Mouse (Mus musculus): ENCODE results near the gene Ldb2. TPM values are rescaled to one million over a fixed set of nuclear protein-coding genes. Genes with fewer than 3 reads are reported as not detected.

Ldb2 gene
- polyA plus RNA-seq, 1 experiment from 2014 or later, result 67.6 TPM

- Histone ChIP-seq H3K4me2 (ENCODE audit: low read depth, low read length) (no peak overlapping the region), H3K27ac (ENCODE audit: low read depth, low read length) (no peak overlapping the region)
These were observed 315.9 kb downstream of the Ldb2 start for GRCm38 (mm10) chr5:44483426-44484106.

GRCm38 (mm10) chr5:44481406-44481805 lies 318.1 kb downstream of the Ldb2 start:
- WGBS, result 84% methylated on average over 4 of the region's 4 CpGs
- Histone ChIP-seq H3K4me2 (ENCODE audit: low read depth, low read length) (no peak overlapping the region), H3K9ac (replicated peaks; ENCODE audit: low read depth, low read length) (no peak overlapping the region), H3K9me3 (ENCODE audit: control insufficient read depth, low read length) (no peaks in the 10 kb centered on the region), H3K27ac (ENCODE audit: low read depth, low read length) (no peak overlapping the region), H3K4me3 (ENCODE audit: low read depth, low read length) (no peak overlapping the region), H3K4me1 (ENCODE audit: control insufficient read depth, insufficient read depth, low read length) (peaks cover 5% of the 10 kb centered on the region; the same call in 1 of the 2 replicates), H3K36me3 (ENCODE audit: control insufficient read depth, insufficient read depth, low read length) (no peaks in the 10 kb centered on the region), H3K27me3 (ENCODE audit: control insufficient read depth, insufficient read depth, low read length) (no peaks in the 10 kb centered on the region)
- no peak for ATAC-seq (ENCODE audit: low read depth)

More at GRCm38 (mm10) chr5:44483426-44484106, 315.9 kb downstream of the Ldb2 start:
- WGBS, result 63% methylated on average over 11 of the region's 11 CpGs
- Histone ChIP-seq H3K4me1 (ENCODE audit: control insufficient read depth, insufficient read depth, low read length) (peaks cover 5% of the 10 kb centered on the region; the same call in 1 of the 2 replicates), H3K9ac (replicated peaks; ENCODE audit: low read depth, low read length) (no peak overlapping the region), H3K4me3 (ENCODE audit: low read depth, low read length) (no peak overlapping the region), H3K36me3 (ENCODE audit: control insufficient read depth, insufficient read depth, low read length) (no peaks in the 10 kb centered on the region), H3K9me3 (ENCODE audit: control insufficient read depth, low read length) (no peaks in the 10 kb centered on the region), H3K27me3 (ENCODE audit: control insufficient read depth, insufficient read depth, low read length) (no peaks in the 10 kb centered on the region)
- ATAC-seq (ENCODE audit: low read depth), result peak; percentile 92

- Histone ChIP-seq H3K4me2 (ENCODE audit: low read depth, low read length) (no peak overlapping the region), H3K9me3 (ENCODE audit: control insufficient read depth, low read length) (no peaks in the 10 kb centered on the region), H3K4me1 (ENCODE audit: control insufficient read depth, insufficient read depth, low read length) (no peaks in the 10 kb centered on the region), H3K27me3 (ENCODE audit: control insufficient read depth, insufficient read depth, low read length) (no peaks in the 10 kb centered on the region), H3K36me3 (ENCODE audit: control insufficient read depth, insufficient read depth, low read length) (no peaks in the 10 kb centered on the region), H3K9ac (replicated peaks; ENCODE audit: low read depth, low read length) (no peak overlapping the region), H3K27ac (ENCODE audit: low read depth, low read length) (no peak overlapping the region), H3K4me3 (ENCODE audit: low read depth, low read length) (no peak overlapping the region)
- WGBS, result 41% methylated on average over 4 of the region's 4 CpGs
- ATAC-seq (ENCODE audit: low read depth), result no peak
These were observed 323.1 kb downstream of the Ldb2 start for GRCm38 (mm10) chr5:44476356-44476755.

- no peaks in the 10 kb centered on the region for H3K9me3 ChIP-seq (ENCODE audit: control insufficient read depth, low read length)
- ATAC-seq (ENCODE audit: low read depth), result no peak
- no peaks in the 10 kb centered on the region for H3K36me3 ChIP-seq (ENCODE audit: control insufficient read depth, insufficient read depth, low read length)
- no peaks in the 10 kb centered on the region for H3K4me1 ChIP-seq (ENCODE audit: control insufficient read depth, insufficient read depth, low read length)
- H3K9ac ChIP-seq (replicated peaks; ENCODE audit: low read depth, low read length), result no peak overlapping the region
- H3K27me3 ChIP-seq (ENCODE audit: control insufficient read depth, insufficient read depth, low read length), result no peaks in the 10 kb centered on the region
- no peak overlapping the region for H3K4me2 ChIP-seq (ENCODE audit: low read depth, low read length)
- H3K4me3 ChIP-seq (ENCODE audit: low read depth, low read length), result no peak overlapping the region
- no peak overlapping the region for H3K27ac ChIP-seq (ENCODE audit: low read depth, low read length)
- 95% methylated on average over 1 of the region's 1 CpGs for WGBS
These were observed 323.9 kb downstream of the Ldb2 start for GRCm38 (mm10) chr5:44475543-44475942.

- Histone ChIP-seq H3K36me3 (ENCODE audit: control insufficient read depth, insufficient read depth, low read length) (no peaks in the 10 kb centered on the region), H3K4me1 (ENCODE audit: control insufficient read depth, insufficient read depth, low read length) (no peaks in the 10 kb centered on the region), H3K27ac (ENCODE audit: low read depth, low read length) (no peak overlapping the region), H3K27me3 (ENCODE audit: control insufficient read depth, insufficient read depth, low read length) (no peaks in the 10 kb centered on the region), H3K4me3 (ENCODE audit: low read depth, low read length) (no peak overlapping the region), H3K9ac (replicated peaks; ENCODE audit: low read depth, low read length) (no peak overlapping the region), H3K4me2 (ENCODE audit: low read depth, low read length) (no peak overlapping the region), H3K9me3 (ENCODE audit: control insufficient read depth, low read length) (no peaks in the 10 kb centered on the region)
- WGBS, result 57% methylated on average over 10 of the region's 10 CpGs
- peak; percentile 77 for ATAC-seq (ENCODE audit: low read depth)
These were observed 325.4 kb downstream of the Ldb2 start for GRCm38 (mm10) chr5:44473857-44474762.

GRCm38 (mm10) chr5:44465238-44465637 lies 334.2 kb downstream of the Ldb2 start:
- H3K27ac ChIP-seq (ENCODE audit: low read depth, low read length), result no peak overlapping the region
- no peaks in the 10 kb centered on the region for H3K27me3 ChIP-seq (ENCODE audit: control insufficient read depth, insufficient read depth, low read length)
- H3K9me3 ChIP-seq (ENCODE audit: control insufficient read depth, low read length), result no peaks in the 10 kb centered on the region
- no peaks in the 10 kb centered on the region for H3K36me3 ChIP-seq (ENCODE audit: control insufficient read depth, insufficient read depth, low read length)
- no peak overlapping the region for H3K4me2 ChIP-seq (ENCODE audit: low read depth, low read length)
- H3K4me3 ChIP-seq (ENCODE audit: low read depth, low read length), result no peak overlapping the region
- no peak overlapping the region for H3K9ac ChIP-seq (replicated peaks; ENCODE audit: low read depth, low read length)
- no peak for ATAC-seq (ENCODE audit: low read depth)
- no peaks in the 10 kb centered on the region for H3K4me1 ChIP-seq (ENCODE audit: control insufficient read depth, insufficient read depth, low read length)
- 85% methylated on average over 4 of the region's 4 CpGs for WGBS

Measured in neural tube, embryonic 14.5 days (tissue).